Mouse (Mus musculus): ENCODE data around the gene Fam19a2.
A peak's percentile ranks its signal among the peaks of the same experiment; 100 is the strongest.

Gene Fam19a2

DNA sequence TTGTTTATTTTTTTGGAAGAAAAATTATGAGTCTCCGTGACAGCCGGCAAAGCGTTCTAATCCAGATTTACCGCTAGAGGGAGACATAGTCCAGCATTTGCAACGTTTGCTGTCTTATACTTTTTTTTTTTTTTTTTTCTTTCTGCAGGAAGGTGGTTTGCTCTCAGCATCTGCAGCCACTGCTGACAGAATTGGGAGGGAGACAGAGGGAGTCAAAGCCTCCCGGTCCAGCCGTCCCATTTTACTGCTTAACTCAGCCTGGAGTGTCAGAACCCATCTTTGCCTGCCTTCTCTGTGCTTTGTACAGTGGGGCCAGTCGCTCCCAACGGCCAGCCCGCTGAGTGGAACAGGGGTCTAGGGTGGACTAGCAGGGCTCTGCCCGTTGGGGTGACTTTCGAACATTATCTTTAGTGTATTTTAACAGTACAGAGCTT, at the start of gene Fam19a2:
Fam19a2 (plus strand) TSS at position 121 of the 434 bp plus-strand sequence.
- peak; percentile 46 for DNase-seq (ENCODE audit: low read depth, low spot score)

DNA sequence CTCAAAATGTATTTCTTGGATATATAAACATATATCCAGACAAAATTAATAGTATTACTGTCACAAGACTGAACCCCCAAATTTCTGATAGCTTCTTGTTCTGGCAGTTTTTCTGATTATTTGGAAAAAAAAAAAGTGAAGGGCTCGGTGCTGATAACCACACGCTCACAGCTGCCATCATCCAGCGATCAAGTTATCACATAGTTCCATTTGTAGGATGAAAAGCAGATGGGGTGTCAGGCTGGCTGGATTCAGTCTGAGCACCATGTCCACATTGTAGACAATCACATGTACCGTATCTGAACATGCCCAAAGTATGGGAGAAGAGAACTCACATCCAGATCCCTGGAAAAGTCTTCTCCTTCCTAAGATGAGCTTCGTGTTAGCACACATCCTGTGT, 41.0 kb upstream of the Fam19a2 start:
- DNase-seq (ENCODE audit: low read depth, low spot score): no peak

DNA sequence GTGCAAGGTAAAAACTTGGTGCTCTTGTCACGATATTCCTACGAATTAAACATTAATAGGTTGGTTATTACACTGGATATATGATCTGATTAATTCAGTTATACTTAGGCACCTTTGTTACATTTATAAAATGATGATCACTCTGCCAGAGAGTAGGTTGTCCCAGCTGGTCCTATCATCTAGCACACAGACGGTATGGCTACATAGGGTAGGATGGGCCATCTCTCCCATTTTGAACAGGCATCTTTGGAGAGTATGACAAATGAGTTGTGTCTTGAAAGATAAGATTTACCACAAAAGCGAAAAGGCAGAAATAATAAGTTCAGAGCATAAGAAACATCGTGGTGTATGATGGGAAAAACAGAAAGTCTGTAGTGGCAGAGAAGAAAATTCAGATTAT, 34.4 kb upstream of the Fam19a2 start:
- DNase-seq (ENCODE audit: low read depth, low spot score): no peak

DNA sequence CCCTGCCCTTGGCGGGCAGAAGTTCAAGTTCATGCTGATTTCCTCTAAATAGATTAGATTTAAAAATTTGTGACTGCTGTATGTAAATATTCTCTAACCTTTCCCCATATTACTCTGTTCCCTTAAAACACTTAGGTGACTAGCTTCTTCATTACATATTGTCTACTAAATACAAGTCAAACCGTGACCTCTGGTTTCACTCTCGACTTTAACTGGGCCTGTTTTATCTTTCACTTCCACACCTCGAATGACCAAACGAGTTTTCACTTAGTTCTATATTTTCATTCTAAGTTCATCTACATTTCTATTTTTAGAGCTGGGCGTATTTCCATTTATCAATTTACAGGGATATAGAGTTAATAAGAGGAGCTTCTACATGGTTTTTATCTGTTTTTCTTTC, 15.7 kb upstream of the Fam19a2 start:
- no peak for DNase-seq (ENCODE audit: low read depth, low spot score)

DNA sequence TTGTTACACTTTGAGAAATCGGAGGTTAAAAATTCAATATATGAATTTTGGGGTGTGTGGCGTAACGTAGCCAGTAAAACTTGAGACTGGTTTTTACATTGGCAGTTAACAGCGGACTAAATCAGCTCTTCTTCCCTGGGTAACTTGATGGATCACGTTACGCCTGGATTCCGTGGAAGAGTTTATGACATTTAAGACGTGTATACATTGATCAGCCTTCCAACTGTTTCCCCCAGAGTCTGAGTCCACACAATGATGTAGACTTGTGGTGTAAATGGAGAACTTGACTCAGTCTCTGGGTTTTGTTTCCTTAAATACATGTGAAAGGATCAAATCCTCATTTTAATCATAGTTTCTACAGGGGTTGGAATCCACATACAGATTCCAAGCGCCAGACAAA, 11.9 kb upstream of the Fam19a2 start:
- no peak for DNase-seq (ENCODE audit: low read depth, low spot score)

DNA sequence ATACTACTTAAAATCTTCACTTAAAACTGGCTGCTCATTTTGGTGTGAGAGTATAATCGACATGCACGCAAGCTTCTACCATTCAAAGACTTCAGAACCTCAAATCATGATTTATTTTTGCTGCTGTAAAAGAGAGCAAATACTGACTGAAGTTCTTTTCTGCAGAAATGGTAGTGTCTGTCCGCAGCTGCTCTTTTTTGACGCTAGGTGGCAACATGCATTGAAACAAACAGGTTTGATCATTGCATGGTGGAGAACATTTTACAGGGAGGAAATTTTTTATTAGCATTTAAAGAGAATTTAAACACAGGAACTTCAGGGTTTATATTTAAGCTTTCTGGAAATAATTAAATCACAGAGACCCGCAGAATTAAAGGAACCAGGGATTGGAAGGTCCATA, 9.5 kb upstream of the Fam19a2 start:
- no peak for DNase-seq (ENCODE audit: low read depth, low spot score)

DNA sequence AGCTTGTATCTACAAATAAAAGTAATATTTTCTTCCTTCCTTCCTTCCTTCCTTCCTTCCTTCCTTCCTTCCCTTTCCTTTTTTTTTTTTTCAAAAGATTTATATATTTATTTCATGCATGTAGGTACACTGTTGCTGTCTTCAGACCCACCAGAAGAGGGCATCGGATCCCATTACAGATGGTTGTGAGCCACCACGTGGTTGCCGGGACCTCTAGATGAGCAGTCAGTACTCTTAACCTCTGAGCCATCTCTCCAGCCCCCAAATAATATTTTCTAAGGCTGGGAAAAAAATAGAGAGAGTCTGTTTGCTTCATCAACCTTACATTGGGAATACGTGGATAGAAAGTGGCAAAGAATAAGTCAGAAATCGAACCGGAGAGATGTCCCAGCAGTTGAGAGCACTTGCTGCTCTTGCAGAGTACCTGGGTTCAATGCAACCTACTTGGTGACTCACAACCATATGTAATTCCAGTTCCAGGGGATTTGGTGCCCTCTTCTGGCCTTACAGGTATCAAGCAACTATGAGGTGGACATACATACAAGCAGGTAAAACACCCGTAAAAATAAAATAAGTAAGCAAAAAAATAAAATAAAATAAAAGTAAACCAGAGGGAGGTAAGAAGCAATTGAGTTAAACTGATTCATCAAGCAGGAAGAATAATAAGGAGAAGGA, 8.0 kb upstream of the Fam19a2 start:
- DNase-seq (ENCODE audit: low read depth, low spot score): no peak

DNA sequence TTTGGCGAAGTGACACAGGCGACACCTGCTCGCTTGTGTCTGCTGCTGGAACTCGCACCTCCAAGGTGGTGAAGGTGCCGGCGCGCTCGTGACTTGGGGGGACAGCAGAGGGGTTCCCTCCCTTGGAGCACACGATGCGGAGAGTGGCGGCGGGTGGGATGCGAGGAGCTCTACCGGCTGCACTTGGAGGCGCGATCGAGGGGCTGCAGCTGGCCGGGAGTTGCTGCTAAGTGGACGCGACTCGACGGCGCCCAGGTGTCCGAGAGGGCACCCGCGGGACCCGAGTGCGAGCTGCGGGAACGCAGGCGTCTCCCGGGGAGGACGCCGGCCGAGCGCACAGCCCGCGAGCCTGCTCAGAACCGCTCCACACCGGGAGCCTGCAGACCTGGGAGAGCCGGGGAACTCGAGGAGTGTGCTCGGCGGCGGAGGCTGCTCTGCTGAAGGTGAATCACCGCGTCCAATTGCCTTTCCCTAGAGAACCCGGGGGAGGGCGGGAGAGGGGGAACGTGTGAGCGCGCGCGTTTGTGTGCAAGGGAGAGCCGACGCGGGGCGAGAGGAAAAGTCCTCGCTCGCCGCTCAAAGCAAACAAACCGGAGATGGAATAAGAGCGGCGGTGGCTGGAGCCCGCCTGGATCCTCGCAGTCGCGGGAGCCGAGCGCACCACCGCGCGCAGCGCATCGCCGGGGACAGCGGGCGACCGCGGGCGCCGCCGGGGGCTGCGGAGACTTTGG, 830 bp downstream of the Fam19a2 start:
- no peak for DNase-seq (ENCODE audit: low read depth, low spot score)

DNA sequence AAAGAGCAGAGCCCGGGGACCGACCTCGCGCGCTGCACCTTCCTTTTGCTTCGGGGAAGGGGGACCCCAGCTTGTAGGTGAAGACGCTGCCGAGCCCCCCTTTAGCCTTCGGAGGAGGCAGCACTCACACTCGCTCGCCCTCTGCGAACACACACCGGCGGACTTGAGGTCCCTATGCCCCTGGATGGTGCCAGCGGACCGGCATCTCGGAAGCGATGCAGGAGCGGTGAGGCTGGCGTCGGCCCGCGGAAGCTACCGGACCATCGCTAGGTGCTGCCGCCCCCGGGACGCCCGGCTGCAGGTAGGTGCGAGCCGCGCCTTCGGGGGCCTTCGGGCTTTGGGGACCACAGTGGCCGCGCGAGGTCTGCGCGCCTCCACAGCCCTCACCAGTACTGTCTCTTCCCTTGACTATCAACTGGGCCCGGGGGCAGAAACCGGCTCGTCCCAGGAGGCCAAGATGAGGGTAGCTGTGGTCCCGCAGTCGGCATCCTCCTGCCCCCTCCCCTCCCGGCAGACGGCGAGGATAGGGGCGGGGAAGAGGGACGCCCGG, 1.5 kb downstream of the Fam19a2 start:
- no peak for DNase-seq (ENCODE audit: low read depth, low spot score)

DNA sequence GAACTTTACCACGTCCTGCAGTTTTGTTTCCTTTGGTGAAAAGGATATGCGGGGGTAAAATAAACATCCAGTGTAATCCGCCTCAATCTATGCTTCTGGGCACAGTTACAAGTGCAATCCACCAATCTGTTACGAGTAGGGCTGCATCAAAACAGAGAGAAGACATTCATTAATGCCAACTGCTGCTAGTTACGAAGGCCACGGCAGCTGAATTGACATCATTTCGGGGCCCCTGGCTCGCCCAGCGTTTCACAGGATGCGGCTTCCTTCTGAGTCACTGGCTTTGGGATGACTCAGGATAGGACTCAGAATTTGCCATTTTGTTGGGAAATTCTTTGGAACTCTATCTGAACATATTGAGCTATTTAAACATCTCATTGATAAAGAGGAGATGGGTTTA, 4.8 kb downstream of the Fam19a2 start:
- no peak for DNase-seq (ENCODE audit: low read depth, low spot score)

DNA sequence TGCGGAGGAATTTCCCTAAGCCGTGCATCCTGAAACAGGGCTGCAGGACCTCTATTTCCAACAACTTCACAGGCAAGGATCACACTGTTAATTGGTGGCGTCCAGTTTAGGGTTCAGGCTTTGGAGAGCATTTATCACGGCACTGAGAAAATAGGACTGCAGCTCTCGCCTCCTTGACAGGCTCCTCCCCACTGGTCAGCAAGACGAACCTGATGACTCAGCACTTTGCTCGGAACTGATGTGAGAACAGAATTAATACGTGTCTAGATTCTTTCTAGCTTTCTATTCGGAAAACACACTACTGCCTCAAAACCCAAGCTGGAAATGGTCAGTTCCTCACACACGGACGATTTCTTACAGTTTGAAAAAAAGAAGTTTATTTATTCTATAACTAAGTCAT, 10.8 kb downstream of the Fam19a2 start:
- DNase-seq (ENCODE audit: low read depth, low spot score): no peak

DNA sequence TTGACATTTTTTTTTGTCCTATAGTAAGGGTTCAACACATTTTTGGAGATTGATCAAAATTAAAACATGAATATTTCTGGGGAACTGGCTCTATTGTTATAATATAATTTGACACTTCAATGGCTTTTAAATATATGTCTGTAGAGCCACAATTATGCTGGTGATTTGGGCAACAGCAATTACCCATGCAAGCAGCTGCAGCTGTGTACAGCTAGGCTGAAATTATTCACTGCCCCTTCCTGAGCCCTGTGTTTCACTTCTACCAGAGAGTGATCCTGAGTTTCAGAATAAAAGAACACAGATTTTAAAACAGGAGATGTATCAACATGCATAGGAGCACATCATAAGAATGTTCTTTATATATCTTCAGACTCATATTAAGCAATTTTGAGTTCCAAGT, 43.5 kb downstream of the Fam19a2 start:
- no peak for DNase-seq (ENCODE audit: low read depth, low spot score)

DNA sequence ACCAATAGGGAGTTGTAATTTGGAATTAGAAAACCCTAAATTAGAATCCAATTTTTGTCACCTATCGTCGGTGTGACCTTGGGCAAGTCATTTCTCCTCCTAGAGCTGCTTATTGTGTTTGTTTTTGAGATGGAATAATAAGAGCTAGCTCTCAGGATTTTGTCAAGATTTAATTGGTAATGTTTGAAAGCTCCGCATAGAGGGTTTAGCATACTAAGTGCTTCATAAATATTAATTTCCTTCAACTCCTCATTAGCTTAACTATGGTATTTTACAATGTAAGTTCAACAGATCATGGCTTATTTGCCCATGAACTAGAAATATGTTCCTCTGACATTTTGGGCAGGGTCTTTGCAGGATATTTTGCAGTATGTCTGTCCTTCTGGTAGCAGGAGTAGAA, 62.5 kb downstream of the Fam19a2 start:
- no peak for DNase-seq (ENCODE audit: low read depth, low spot score)

DNA sequence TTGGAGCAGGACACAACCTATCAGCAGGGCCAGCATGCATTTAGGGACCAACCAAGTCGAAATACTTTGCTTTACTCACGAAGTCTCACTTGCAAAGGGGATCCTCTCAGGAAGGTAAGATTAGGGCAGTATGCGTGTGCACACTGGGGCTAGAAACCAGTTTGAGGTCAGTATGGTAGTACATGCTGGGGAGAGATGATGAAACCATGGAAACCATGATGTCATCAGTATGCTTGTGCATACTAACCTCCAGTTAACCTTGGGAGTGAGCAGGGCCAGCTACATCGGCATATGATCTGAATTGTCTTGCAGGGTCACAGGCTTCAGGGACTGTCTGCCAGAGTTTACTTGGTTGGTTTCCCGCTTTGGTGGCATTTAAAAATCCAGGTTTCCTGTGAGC, 77.5 kb downstream of the Fam19a2 start:
- no peak for DNase-seq (ENCODE audit: low read depth, low spot score)

DNA sequence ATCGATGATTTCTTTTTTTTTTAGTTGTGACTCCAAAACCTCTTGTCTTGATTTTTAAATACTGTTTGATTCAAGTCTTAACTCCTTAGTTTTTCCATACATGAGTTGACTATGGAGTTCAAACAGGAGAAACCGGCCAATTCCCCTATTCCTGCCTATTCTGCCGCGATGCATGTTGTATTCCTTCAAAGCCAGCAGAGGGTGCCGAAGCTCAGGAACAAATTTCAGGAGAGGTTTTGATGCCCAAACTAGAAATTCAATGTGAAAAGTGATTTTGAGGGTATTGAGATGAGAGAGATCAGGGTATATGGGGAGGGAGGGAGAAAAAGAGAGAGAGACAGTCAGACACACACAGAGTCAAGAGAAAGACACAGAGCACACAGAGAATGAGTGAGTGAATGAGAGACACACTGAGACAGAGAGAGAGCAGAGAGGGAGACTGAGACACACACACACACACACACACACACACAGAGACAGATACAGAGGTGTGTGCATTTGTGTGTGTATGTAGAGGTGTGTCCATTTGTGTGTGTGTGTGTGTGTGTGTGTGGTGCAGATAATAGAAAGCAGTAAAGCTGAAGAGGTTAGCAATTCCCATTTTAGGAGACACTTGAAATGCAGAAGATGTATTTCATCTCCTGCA, 78.9 kb downstream of the Fam19a2 start:
- peak; percentile 13 for DNase-seq (ENCODE audit: low read depth, low spot score)

DNA sequence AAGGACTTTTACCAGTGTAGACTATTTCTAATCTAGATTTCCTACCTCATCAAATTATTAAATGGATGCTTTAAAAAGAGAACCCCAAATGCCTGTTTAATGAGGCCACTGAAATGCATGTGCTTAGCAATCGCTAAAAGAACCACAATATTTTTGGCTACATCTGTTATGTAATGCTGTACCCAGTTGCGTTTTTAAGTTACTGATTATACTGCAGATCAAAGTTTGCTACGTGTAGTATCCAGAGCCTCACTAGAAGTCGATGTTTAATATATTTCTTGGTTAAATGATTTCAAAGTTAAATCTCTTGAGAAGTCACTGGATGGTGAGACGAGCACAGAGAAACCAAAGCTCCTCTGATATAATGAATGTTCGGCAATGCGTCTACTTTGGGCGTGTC, 82.5 kb downstream of the Fam19a2 start:
- no peak for DNase-seq (ENCODE audit: low read depth, low spot score)

DNA sequence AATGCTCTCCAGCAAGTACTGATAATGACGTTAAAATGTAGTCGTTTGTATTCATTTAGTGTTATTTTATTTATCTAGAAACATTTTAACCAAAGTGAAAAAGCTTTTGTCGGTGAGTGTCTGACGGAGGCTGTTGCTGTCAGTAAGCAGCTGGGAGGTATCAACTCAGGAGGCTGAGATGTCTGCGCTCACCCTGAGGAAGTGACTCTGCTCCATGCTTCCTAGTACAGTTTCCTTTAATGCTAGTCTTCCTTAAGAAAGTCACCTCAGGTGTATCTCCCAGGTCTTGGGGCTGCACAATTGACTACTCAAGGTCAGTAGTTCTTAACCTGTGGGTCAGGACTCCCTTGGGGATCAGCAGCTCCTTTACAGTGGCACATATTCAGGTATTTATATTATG, 89.9 kb downstream of the Fam19a2 start:
- no peak for DNase-seq (ENCODE audit: low read depth, low spot score)

DNA sequence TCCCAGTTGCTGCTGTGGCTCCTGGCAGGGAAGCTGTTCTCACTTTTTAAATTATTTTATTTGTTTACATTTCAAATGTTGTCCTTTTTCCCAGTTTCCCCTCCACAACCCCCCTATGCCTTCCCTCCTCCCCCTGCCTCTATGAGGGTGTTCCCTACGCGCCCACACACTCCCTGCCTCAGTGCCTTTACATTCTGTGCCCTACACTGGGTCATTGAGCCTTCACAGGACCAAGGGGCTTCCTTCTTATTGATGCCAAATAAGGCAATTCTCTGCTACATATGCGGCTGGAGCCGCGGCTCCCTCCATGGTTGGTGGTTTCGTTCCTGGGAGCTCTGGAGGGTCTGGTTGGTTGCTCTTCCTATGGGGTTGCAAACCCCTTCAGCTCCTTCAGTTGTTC, 93.2 kb downstream of the Fam19a2 start:
- no peak for DNase-seq (ENCODE audit: low read depth, low spot score)

DNA sequence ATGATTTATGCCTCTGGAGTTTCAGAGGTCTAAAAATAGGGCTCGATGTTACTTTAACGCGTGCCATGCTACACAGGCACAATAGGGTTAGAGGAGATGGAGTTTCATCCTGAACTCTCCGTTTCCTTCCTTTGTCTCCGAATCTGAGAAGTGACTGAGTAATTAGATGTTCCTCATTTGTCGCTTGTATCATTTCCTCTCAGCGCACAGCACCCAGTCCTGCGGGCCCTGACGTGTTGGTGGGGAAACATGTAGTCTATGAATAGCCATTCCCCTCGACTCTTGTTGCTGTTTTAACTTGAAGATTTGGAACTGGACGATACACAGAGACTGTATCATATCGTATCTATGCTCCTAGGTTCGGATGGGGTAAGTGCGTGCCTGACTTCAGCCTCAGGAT, 96.7 kb downstream of the Fam19a2 start:
- no peak for DNase-seq (ENCODE audit: low read depth, low spot score)

DNA sequence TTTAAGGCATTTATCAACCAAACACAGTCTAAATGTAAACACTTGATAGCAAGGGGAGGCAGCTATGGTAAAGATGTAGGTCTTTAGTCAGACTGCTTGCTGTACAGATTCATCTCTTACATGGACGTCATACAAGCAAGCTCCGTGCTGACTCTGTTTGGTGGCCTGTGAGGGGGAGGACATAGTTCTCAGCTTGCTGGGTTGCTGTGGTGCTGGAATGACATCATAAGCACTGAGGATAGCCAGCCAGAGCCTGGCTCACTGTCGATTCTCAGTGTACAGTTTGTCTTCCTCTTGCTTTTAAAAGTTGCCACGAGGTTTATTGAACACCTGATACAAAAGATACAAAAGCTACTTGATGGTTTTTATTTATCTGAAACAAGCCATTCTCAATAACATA, 100.8 kb downstream of the Fam19a2 start:
- no peak for DNase-seq (ENCODE audit: low read depth, low spot score)

DNA sequence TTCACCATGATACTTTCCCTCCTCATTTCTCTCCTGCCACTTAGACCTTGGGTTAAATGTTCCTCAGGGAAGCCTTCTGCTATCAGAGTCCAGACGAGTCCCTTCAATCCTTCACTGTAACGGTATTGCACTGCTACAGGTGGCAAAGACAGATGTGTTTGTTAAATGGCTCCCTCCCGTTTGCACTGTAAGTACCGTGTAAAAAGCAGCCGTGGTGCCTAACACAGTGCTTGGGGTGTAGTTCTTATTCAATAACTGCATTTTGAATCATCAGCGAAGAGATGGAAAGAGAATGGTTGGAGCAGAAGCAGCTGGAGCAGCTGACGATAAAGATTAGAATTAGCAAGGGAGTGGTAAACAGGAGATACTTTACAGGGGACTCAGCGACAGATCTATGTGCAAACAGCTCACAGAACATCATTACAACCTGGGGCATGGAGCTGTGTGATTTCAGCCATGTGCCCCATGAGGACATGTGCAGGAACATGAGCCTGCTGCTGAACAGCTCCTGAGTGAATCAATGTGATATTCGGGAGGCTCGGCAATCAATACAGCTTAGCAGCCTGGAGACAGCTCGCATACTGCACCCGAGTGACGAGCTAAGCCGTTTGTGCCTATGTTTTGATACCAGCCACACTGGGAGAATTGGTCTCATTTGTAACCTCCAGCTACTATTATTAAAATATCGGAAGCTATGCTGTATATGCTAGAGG, 103.5 kb downstream of the Fam19a2 start:
- no peak for DNase-seq (ENCODE audit: low read depth, low spot score)

DNA sequence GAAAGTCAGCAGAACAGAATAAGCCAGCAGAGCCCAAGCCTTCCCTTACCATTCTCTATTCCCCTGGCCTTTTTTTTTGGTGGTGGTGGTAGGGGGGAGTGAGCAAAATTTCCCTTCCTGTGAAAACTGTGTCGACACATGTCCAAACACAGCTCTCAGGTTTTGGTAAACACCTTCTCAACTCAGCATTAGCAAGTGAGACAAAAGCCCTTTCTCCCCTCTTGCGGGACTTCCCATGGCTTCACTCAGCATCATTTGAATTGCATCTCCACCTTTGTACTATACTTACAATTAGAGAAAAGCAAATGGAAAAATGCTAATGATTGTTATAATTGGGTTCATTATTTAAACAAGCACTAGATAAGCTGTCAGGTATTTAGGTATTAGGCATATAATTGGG, 119.5 kb downstream of the Fam19a2 start:
- no peak for DNase-seq (ENCODE audit: low read depth, low spot score)
